Mouse (Mus musculus): Measurements from ENCODE around the gene Cntnap2. TPM values are rescaled to one million over a fixed set of nuclear protein-coding genes. Genes with fewer than 3 reads are reported as not detected.

Cntnap2 gene
- 0.95 and 1.3 TPM in 2 replicates for polyA plus RNA-seq (2014; fragmentation: Nextera tagmentation; extraction: Ambion mirVana)

DNA sequence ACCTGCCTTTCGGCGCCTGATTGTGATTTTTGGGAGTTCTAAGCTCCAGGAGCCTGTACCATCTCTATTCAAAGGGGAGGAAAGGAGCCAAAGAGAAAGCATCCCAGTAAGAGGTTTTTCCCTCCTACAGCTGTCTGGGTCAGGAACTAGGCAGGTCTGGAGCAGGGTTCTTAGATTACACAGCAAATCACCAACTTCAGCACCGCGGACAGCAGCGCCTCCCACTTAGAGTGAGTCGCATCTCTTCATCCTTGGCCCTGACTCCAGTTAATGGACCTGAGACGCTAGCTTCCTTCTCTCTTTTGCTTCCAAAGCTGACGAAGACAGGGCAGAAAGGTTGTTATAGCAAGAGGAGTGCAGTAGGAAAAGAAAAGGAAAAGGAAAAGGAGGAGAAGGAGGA is at the start of gene Cntnap2:
Gene Cntnap2 (plus strand): TSS at position 267 of the 400 bp plus-strand sequence.
- 12% methylated on average over 8 of the region's 8 CpGs for WGBS
- DNase-seq (ENCODE audit: low spot score) (peak; percentile 91), ATAC-seq (replicated peaks; ENCODE audit: low FRiP score, low TSS enrichment, low read depth) (0 out of 2 replicates have a peak, but pooled peaks have one; percentile 53)
- Histone ChIP-seq H3K4me3 (ENCODE audit: low read depth, low read length) (no peak within 1 kb of the TSS), H3K9ac (ENCODE audit: low read length) (no peak within 1 kb of the TSS), H3K9me3 (ENCODE audit: control insufficient read depth, low read length) (no peaks in the 10 kb centered on the region), H3K4me2 (ENCODE audit: low read length) (no peak within 1 kb of the TSS), H3K27me3 (replicated peaks; ENCODE audit: control insufficient read depth, insufficient read depth, low read length) (0 out of 2 replicates have a peak, but pooled peaks cover 7% of the 10 kb centered on the region), H3K27ac (ENCODE audit: low read depth) (no peak within 1 kb of the TSS), H3K36me3 (ENCODE audit: control insufficient read depth, insufficient read depth, low read length) (no peaks in the 10 kb centered on the region), H3K4me1 (replicated peaks; ENCODE audit: control insufficient read depth, insufficient read depth, low read length) (no peaks in the 10 kb centered on the region)

DNA sequence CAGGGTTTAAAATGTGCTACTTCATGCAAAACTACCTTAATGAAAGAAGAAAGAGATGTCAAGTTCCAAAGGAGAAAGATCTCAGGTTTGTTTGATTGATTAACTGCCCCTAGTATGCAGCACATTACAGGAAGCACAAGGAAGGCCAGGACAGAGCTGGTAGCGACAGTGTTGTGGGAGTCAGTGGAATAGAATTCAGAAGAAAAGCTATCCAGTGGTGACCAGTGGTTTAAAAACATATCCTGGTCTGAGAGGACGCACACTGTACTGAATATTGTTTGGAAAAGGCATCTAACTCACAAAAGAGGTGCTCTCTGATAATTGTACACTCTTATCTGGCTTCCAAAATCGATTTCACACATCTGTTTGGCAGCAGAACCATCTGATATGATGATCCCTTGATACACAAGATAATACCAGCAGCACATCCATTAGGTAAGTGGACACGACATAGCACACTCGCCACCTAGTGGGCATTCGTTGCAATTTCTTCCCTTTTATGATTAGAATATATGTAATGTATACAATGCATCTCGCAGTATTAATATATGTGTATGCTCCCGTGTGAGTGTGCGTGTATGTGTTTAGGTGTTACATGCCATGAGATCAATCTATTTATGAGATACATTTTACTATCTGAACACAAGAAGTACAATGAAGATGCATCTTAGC is 33.0 kb upstream of the Cntnap2 start:
- DNase-seq (ENCODE audit: low spot score) (no peak), ATAC-seq (replicated peaks; ENCODE audit: low FRiP score, low TSS enrichment, low read depth) (no peak)
- Histone ChIP-seq H3K4me1 (replicated peaks; ENCODE audit: control insufficient read depth, insufficient read depth, low read length) (no peaks in the 10 kb centered on the region), H3K36me3 (ENCODE audit: control insufficient read depth, insufficient read depth, low read length) (no peaks in the 10 kb centered on the region), H3K4me2 (ENCODE audit: low read length) (no peak overlapping the region), H3K9me3 (ENCODE audit: control insufficient read depth, low read length) (no peaks in the 10 kb centered on the region), H3K27ac (ENCODE audit: low read depth) (no peak overlapping the region), H3K9ac (ENCODE audit: low read length) (no peak overlapping the region), H3K27me3 (replicated peaks; ENCODE audit: control insufficient read depth, insufficient read depth, low read length) (no peaks in the 10 kb centered on the region), H3K4me3 (ENCODE audit: low read depth, low read length) (no peak overlapping the region)
- 22% methylated on average over 9 of the region's 9 CpGs for WGBS

GRCm38 (mm10) chr6:45039454-45039853 is 19.7 kb upstream of the Cntnap2 start:
- no peaks in the 10 kb centered on the region for H3K27me3 ChIP-seq (replicated peaks; ENCODE audit: control insufficient read depth, insufficient read depth, low read length)
- ATAC-seq (replicated peaks; ENCODE audit: low FRiP score, low TSS enrichment, low read depth) = no peak
- no peaks in the 10 kb centered on the region for H3K4me1 ChIP-seq (replicated peaks; ENCODE audit: control insufficient read depth, insufficient read depth, low read length)
- H3K4me2 ChIP-seq (ENCODE audit: low read length) = no peak overlapping the region
- 39% methylated on average over 1 of the region's 1 CpGs for WGBS
- no peaks in the 10 kb centered on the region for H3K36me3 ChIP-seq (ENCODE audit: control insufficient read depth, insufficient read depth, low read length)
- no peak for DNase-seq (ENCODE audit: low spot score)
- H3K27ac ChIP-seq (ENCODE audit: low read depth) = no peak overlapping the region
- H3K9ac ChIP-seq (ENCODE audit: low read length) = no peak overlapping the region
- no peak overlapping the region for H3K4me3 ChIP-seq (ENCODE audit: low read depth, low read length)
- no peaks in the 10 kb centered on the region for H3K9me3 ChIP-seq (ENCODE audit: control insufficient read depth, low read length)

GRCm38 (mm10) chr6:45059556-45060471 is 657 bp downstream of the Cntnap2 start:
- Histone ChIP-seq H3K4me3 (ENCODE audit: low read depth, low read length) (no peak overlapping the region), H3K4me1 (replicated peaks; ENCODE audit: control insufficient read depth, insufficient read depth, low read length) (no peaks in the 10 kb centered on the region), H3K9me3 (ENCODE audit: control insufficient read depth, low read length) (no peaks in the 10 kb centered on the region), H3K4me2 (ENCODE audit: low read length) (no peak overlapping the region), H3K9ac (ENCODE audit: low read length) (no peak overlapping the region), H3K27ac (ENCODE audit: low read depth) (no peak overlapping the region), H3K36me3 (ENCODE audit: control insufficient read depth, insufficient read depth, low read length) (no peaks in the 10 kb centered on the region), H3K27me3 (replicated peaks; ENCODE audit: control insufficient read depth, insufficient read depth, low read length) (0 out of 2 replicates have a peak, but pooled peaks cover 7% of the 10 kb centered on the region)
- WGBS = 5% methylated on average over 35 of the region's 37 CpGs
- DNase-seq (ENCODE audit: low spot score) = peak; percentile 54
- ATAC-seq (replicated peaks; ENCODE audit: low FRiP score, low TSS enrichment, low read depth) = no peak

- Histone ChIP-seq H3K4me2 (ENCODE audit: low read length) (no peak overlapping the region), H3K9ac (ENCODE audit: low read length) (no peak overlapping the region), H3K36me3 (ENCODE audit: control insufficient read depth, insufficient read depth, low read length) (no peaks in the 10 kb centered on the region), H3K4me3 (ENCODE audit: low read depth, low read length) (no peak overlapping the region), H3K27ac (ENCODE audit: low read depth) (no peak overlapping the region), H3K27me3 (replicated peaks; ENCODE audit: control insufficient read depth, insufficient read depth, low read length) (0 out of 2 replicates have a peak, but pooled peaks cover 7% of the 10 kb centered on the region), H3K4me1 (replicated peaks; ENCODE audit: control insufficient read depth, insufficient read depth, low read length) (no peaks in the 10 kb centered on the region), H3K9me3 (ENCODE audit: control insufficient read depth, low read length) (no peaks in the 10 kb centered on the region)
- no peak for ATAC-seq (replicated peaks; ENCODE audit: low FRiP score, low TSS enrichment, low read depth)
- WGBS = 76% methylated on average over 5 of the region's 5 CpGs
- no peak for DNase-seq (ENCODE audit: low spot score)
These were observed 3.2 kb downstream of the Cntnap2 start for GRCm38 (mm10) chr6:45062214-45062997.

DNA sequence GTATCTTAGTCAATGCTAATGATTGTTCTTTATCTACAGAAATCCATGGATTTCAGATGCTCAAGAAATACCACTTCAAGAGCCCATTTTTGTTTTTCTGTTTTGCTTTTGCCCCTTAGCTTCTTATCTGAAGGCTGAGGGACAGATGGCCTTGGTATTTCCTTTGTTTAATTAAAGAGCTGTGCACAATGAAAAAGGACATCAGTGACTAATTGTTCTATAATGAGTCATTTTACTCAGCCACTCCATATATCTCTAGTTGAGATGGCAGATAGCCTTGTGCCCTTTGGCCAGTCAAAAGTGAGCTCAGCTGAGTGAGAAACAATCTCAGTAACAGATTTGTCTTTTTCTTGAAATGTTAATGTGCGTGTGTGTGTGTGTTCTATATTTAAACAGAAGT is 29.1 kb downstream of the Cntnap2 start:
- no peaks in the 10 kb centered on the region for H3K9me3 ChIP-seq (ENCODE audit: control insufficient read depth, low read length)
- H3K27me3 ChIP-seq (replicated peaks; ENCODE audit: control insufficient read depth, insufficient read depth, low read length) = no peaks in the 10 kb centered on the region
- no peak overlapping the region for H3K27ac ChIP-seq (ENCODE audit: low read depth)
- 58% methylated on average over 1 of the region's 1 CpGs for WGBS
- no peaks in the 10 kb centered on the region for H3K36me3 ChIP-seq (ENCODE audit: control insufficient read depth, insufficient read depth, low read length)
- ATAC-seq (replicated peaks; ENCODE audit: low FRiP score, low TSS enrichment, low read depth) (no peak), DNase-seq (ENCODE audit: low spot score) (no peak)
- H3K9ac ChIP-seq (ENCODE audit: low read length) = no peak overlapping the region
- H3K4me2 ChIP-seq (ENCODE audit: low read length) = no peak overlapping the region
- no peak overlapping the region for H3K4me3 ChIP-seq (ENCODE audit: low read depth, low read length)
- H3K4me1 ChIP-seq (replicated peaks; ENCODE audit: control insufficient read depth, insufficient read depth, low read length) = no peaks in the 10 kb centered on the region

DNA sequence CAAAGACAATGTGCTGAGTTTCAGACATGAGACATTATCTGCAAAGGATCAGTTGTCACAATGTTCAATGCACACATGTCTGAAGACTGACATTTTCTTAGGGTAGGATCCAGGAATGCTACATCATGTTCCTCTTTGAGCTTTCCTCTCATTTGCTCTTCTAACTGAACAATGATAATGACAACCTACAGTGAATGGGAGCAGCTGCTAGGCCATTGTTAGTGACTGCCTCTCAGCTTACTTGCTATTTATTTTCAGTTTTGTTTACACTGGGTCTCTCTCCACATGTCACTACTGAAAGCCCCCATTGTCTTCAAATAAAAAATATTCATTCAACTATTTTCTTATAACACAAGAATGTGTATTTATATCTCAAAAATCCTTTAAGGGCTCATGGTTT is 54.5 kb downstream of the Cntnap2 start:
- no peaks in the 10 kb centered on the region for H3K36me3 ChIP-seq (ENCODE audit: control insufficient read depth, insufficient read depth, low read length)
- H3K9ac ChIP-seq (ENCODE audit: low read length) = no peak overlapping the region
- no peak for DNase-seq (ENCODE audit: low spot score)
- H3K27me3 ChIP-seq (replicated peaks; ENCODE audit: control insufficient read depth, insufficient read depth, low read length) = no peaks in the 10 kb centered on the region
- no peaks in the 10 kb centered on the region for H3K9me3 ChIP-seq (ENCODE audit: control insufficient read depth, low read length)
- no peak overlapping the region for H3K4me3 ChIP-seq (ENCODE audit: low read depth, low read length)
- no peak overlapping the region for H3K4me2 ChIP-seq (ENCODE audit: low read length)
- no peak overlapping the region for H3K27ac ChIP-seq (ENCODE audit: low read depth)
- no peaks in the 10 kb centered on the region for H3K4me1 ChIP-seq (replicated peaks; ENCODE audit: control insufficient read depth, insufficient read depth, low read length)
- ATAC-seq (replicated peaks; ENCODE audit: low FRiP score, low TSS enrichment, low read depth) = no peak

- DNase-seq (ENCODE audit: low spot score) = no peak
- no peaks in the 10 kb centered on the region for H3K36me3 ChIP-seq (ENCODE audit: control insufficient read depth, insufficient read depth, low read length)
- no peak overlapping the region for H3K27ac ChIP-seq (ENCODE audit: low read depth)
- no peaks in the 10 kb centered on the region for H3K9me3 ChIP-seq (ENCODE audit: control insufficient read depth, low read length)
- H3K4me2 ChIP-seq (ENCODE audit: low read length) = no peak overlapping the region
- H3K4me1 ChIP-seq (replicated peaks; ENCODE audit: control insufficient read depth, insufficient read depth, low read length) = no peaks in the 10 kb centered on the region
- no peak for ATAC-seq (replicated peaks; ENCODE audit: low FRiP score, low TSS enrichment, low read depth)
- no peaks in the 10 kb centered on the region for H3K27me3 ChIP-seq (replicated peaks; ENCODE audit: control insufficient read depth, insufficient read depth, low read length)
- H3K4me3 ChIP-seq (ENCODE audit: low read depth, low read length) = no peak overlapping the region
- no peak overlapping the region for H3K9ac ChIP-seq (ENCODE audit: low read length)
- 74% methylated on average over 2 of the region's 2 CpGs for WGBS
These were observed 85.7 kb downstream of the Cntnap2 start for GRCm38 (mm10) chr6:45144882-45145281.

All from intestine, embryonic 14.5 days (tissue).